Mouse (Mus musculus) heart, adult 18-20 months (tissue): ENCODE data around the gene Popdc3. TPM values are rescaled to one million over a fixed set of nuclear protein-coding genes. Genes with fewer than 3 reads are reported as not detected.
"Not testable (repeated sequence)": the region's sequence is repeated elsewhere in the genome, so short reads cannot be mapped to it uniquely, and the experiment has no call there.

Experiments
- DNase-seq, 2 experiments: peaks; one replicate each; pipeline ENCODE4 v3.0.0; 2021 to 2022; ENCODE audit warnings: mixed read lengths in 1 of 2
- long read RNA-seq, 2 experiments: library from polyadenylated mRNA; stranded (forward); transcript quantifications; one replicate each; pipeline ENCODE4 v2.0.0; 2021
- total RNA-seq, 2 experiments: library from RNA; stranded (reverse); gene quantifications; 2 replicates each; pipeline ENCODE4 v1.2.3; 2021

Popdc3 gene
- total RNA-seq, result 10 to 100 TPM; 32.8 to 35.7 TPM
- long read RNA-seq, experiment 1, transcript Popdc3-201 (4 exons, 1,853 nt), result major isoform, 37 of 44 reads
- long read RNA-seq, experiment 1, partial matches to known transcripts, result 5 of 44 reads
- long read RNA-seq, experiment 1, other reads (novel, unspliced or antisense), result 1 of 44 reads
- long read RNA-seq, experiment 2, transcript Popdc3-201 (4 exons, 1,853 nt), result major isoform, 19 of 26 reads
- long read RNA-seq, experiment 2, partial matches to known transcripts, result 3 of 26 reads
- long read RNA-seq, experiment 2, other reads (novel, unspliced or antisense), result 1 of 26 reads

- DNase-seq, result not testable (repeated sequence)
These were observed at the start of gene Popdc3 for GRCm38 (mm10) chr10:45177798-45178197. Gene Popdc3 (plus strand): TSS chr10:45178098.

- DNase-seq, result peak; percentile 22 to 48
These were observed 48.8 kb upstream of the Popdc3 start for GRCm38 (mm10) chr10:45129105-45129504.

GRCm38 (mm10) chr10:45130004-45130403, 47.9 kb upstream of the Popdc3 start:
- DNase-seq, result peak; percentile 36 to 56

- DNase-seq, result peak in 1 of 2 experiments; percentile 61
These were observed 45.5 kb upstream of the Popdc3 start for GRCm38 (mm10) chr10:45132371-45132770.

GRCm38 (mm10) chr10:45136806-45137205, 41.1 kb upstream of the Popdc3 start:
- peak; percentile 33 to 38 for DNase-seq

GRCm38 (mm10) chr10:45139910-45140309, 38.0 kb upstream of the Popdc3 start:
- no peak for DNase-seq

- no peak for DNase-seq
These were observed 37.3 kb upstream of the Popdc3 start for GRCm38 (mm10) chr10:45140474-45141212.

- DNase-seq, result no peak
These were observed 35.5 kb upstream of the Popdc3 start for GRCm38 (mm10) chr10:45142359-45142758.

- DNase-seq, result no peak
These were observed 33.7 kb upstream of the Popdc3 start for GRCm38 (mm10) chr10:45144038-45144817.

GRCm38 (mm10) chr10:45146821-45147220, 31.1 kb upstream of the Popdc3 start:
- DNase-seq, result no peak

GRCm38 (mm10) chr10:45151137-45151536, 26.8 kb upstream of the Popdc3 start:
- no peak for DNase-seq

GRCm38 (mm10) chr10:45151771-45152692, 25.9 kb upstream of the Popdc3 start:
- no peak for DNase-seq

GRCm38 (mm10) chr10:45154557-45155060, 23.3 kb upstream of the Popdc3 start:
- DNase-seq, result peak in 1 of 2 experiments; percentile 13

GRCm38 (mm10) chr10:45165851-45166250, 12.0 kb upstream of the Popdc3 start:
- no peak for DNase-seq

GRCm38 (mm10) chr10:45173927-45174326, 4.0 kb upstream of the Popdc3 start:
- no peak for DNase-seq

- DNase-seq, result no peak
These were observed 3.6 kb upstream of the Popdc3 start for GRCm38 (mm10) chr10:45174345-45174744.

- DNase-seq, result peak in 1 of 2 experiments; percentile 9
These were observed 2.9 kb downstream of the Popdc3 start for GRCm38 (mm10) chr10:45180677-45181326.

- DNase-seq, result peak; percentile 57
These were observed 3.4 kb downstream of the Popdc3 start for GRCm38 (mm10) chr10:45181344-45181743.

- DNase-seq, result no peak
These were observed 7.6 kb downstream of the Popdc3 start for GRCm38 (mm10) chr10:45185457-45185856.
